Mouse (Mus musculus) left cerebral cortex, postnatal 4 days (tissue): ENCODE data around the gene Snta1. TPM values are rescaled to one million over a fixed set of nuclear protein-coding genes. Genes with fewer than 3 reads are reported as not detected.

ENCODE experiments used
- DNase-seq: peaks from one replicate; pipeline ENCODE4 v3.0.0-alpha.2; 2022
- intact Hi-C: fragments of 180-260 bp; cut with DNase I; formaldehyde crosslinking; loops from one replicate; pipeline ENCODE4 v1.15.1; 2025
- total RNA-seq, 2 experiments: library from RNA; stranded (reverse); gene quantifications; 2 replicates each; pipeline ENCODE4 v1.2.3; 2021

Snta1 gene
- 10 to 100 TPM; 21.7 to 22.2 TPM for total RNA-seq

- intact Hi-C loops = no loop called here
- peak; percentile 87 for DNase-seq
These were observed at the start of gene Snta1 for GRCm38 (mm10) chr2:154407643-154408445. Gene Snta1 (minus strand): TSS chr2:154408099.

- no peak for DNase-seq
- intact Hi-C loops = no loop called here
These were observed 48.7 kb upstream of the Snta1 start for GRCm38 (mm10) chr2:154456621-154457020.

- intact Hi-C loops = no loop called here
- DNase-seq = no peak
These were observed 47.9 kb upstream of the Snta1 start for GRCm38 (mm10) chr2:154455776-154456175.

GRCm38 (mm10) chr2:154454605-154455004 lies 46.7 kb upstream of the Snta1 start:
- peak; percentile 24 for DNase-seq

GRCm38 (mm10) chr2:154454099-154454498 lies 46.2 kb upstream of the Snta1 start:
- DNase-seq = no peak
- intact Hi-C loops = no loop called here

More at GRCm38 (mm10) chr2:154454605-154455004, 46.7 kb upstream of the Snta1 start:
- intact Hi-C loops = no loop called here

GRCm38 (mm10) chr2:154452951-154453350 lies 45.1 kb upstream of the Snta1 start:
- intact Hi-C loops = no loop called here
- DNase-seq = no peak

- intact Hi-C loops = no loop called here
- no peak for DNase-seq
These were observed 40.7 kb upstream of the Snta1 start for GRCm38 (mm10) chr2:154448633-154449032.

GRCm38 (mm10) chr2:154447821-154448220 lies 39.9 kb upstream of the Snta1 start:
- no peak for DNase-seq
- intact Hi-C loops = no loop called here

- intact Hi-C loops = no loop called here
- DNase-seq = no peak
These were observed 32.6 kb upstream of the Snta1 start for GRCm38 (mm10) chr2:154440453-154440852.

- intact Hi-C loops = no loop called here
- DNase-seq = no peak
These were observed 29.3 kb upstream of the Snta1 start for GRCm38 (mm10) chr2:154437191-154437527.

- DNase-seq = no peak
- intact Hi-C loops = no loop called here
These were observed 28.7 kb upstream of the Snta1 start, which contains the start of gene Cbfa2t2 for GRCm38 (mm10) chr2:154436458-154437190. Gene Cbfa2t2 (plus strand): TSS chr2:154436481.

- DNase-seq = peak; percentile 99
- intact Hi-C loops = no loop called here
These were observed 28.2 kb upstream of the Snta1 start for GRCm38 (mm10) chr2:154436076-154436457.

GRCm38 (mm10) chr2:154434690-154435089 lies 26.8 kb upstream of the Snta1 start:
- no peak for DNase-seq
- intact Hi-C loops = no loop called here

GRCm38 (mm10) chr2:154433391-154433790 lies 25.5 kb upstream of the Snta1 start:
- DNase-seq = peak; percentile 63
- intact Hi-C loops = no loop called here

GRCm38 (mm10) chr2:154432696-154433095 lies 24.8 kb upstream of the Snta1 start:
- no peak for DNase-seq
- intact Hi-C loops = no loop called here

GRCm38 (mm10) chr2:154430566-154430965 lies 22.7 kb upstream of the Snta1 start:
- DNase-seq = no peak
- intact Hi-C loops = no loop called here

GRCm38 (mm10) chr2:154427853-154428360 lies 20.0 kb upstream of the Snta1 start:
- DNase-seq = peak; percentile 38
- intact Hi-C loops = no loop called here

- no peak for DNase-seq
- intact Hi-C loops = no loop called here
These were observed 19.3 kb upstream of the Snta1 start for GRCm38 (mm10) chr2:154426905-154427852.

GRCm38 (mm10) chr2:154426188-154426904 lies 18.4 kb upstream of the Snta1 start:
- intact Hi-C loops = no loop called here

GRCm38 (mm10) chr2:154425522-154425921 lies 17.6 kb upstream of the Snta1 start:
- no peak for DNase-seq
- intact Hi-C loops = no loop called here

More at GRCm38 (mm10) chr2:154426188-154426904, 18.4 kb upstream of the Snta1 start:
- DNase-seq = peak; percentile 85
